Mouse (Mus musculus) sigmoid colon, adult 10 weeks (tissue): ENCODE results near the gene Ndufc1. TPM values are rescaled to one million over a fixed set of nuclear protein-coding genes. Genes with fewer than 3 reads are reported as not detected.

Experiments
- polyA plus RNA-seq: library from polyadenylated mRNA; stranded (reverse); fragments of 350-450 nt; fragmentation: Illumina TruSeq; extraction: RNeasy Lipid Tissue Mini Kit (QIAGEN cat#74804); gene quantifications from one replicate; pipeline ENCODE4 v1.2.3, GENCODE M21; 2014; ENCODE audit warnings: low read depth, low replicate concordance

Ndufc1 gene
- 451 TPM for polyA plus RNA-seq

GRCm38 (mm10) chr3:51408561-51409183 is at the start of gene Ndufc1:
Gene Ndufc1, minus strand, starts transcription at chr3:51408988.

GRCm38 (mm10) chr3:51415098-51416072 is 6.6 kb upstream of the Ndufc1 start, which contains the start of gene Naa15:
Gene Naa15, plus strand, starts transcription at chr3:51415148.

GRCm38 (mm10) chr3:51396219-51397068 is 12.3 kb downstream of the Ndufc1 start, which contains the start of gene Mgarp:
Gene Mgarp, minus strand, starts transcription at chr3:51396738.

Other genes with a start within 250 kb of the Ndufc1 start
- 110 TPM for gene Noct, start 184.5 kb downstream of the Ndufc1 start, polyA plus RNA-seq
- 66.0 TPM for gene Elf2, start 68.3 kb downstream of the Ndufc1 start, polyA plus RNA-seq
- gene Mgarp, start 12.2 kb downstream of the Ndufc1 start, polyA plus RNA-seq: 1.2 TPM
- 190 TPM for gene Naa15, start 6.2 kb upstream of the Ndufc1 start, polyA plus RNA-seq
- 29.6 TPM for gene Rab33b, start 74.9 kb upstream of the Ndufc1 start, polyA plus RNA-seq
- 66.9 TPM for gene Setd7, start 151.9 kb upstream of the Ndufc1 start, polyA plus RNA-seq